Mouse (Mus musculus) ES-E14 (cell line): Measurements from ENCODE around the gene Cyp17a1. TPM values are rescaled to one million over a fixed set of nuclear protein-coding genes. Genes with fewer than 3 reads are reported as not detected.

Source experiments
- DNase-seq: peaks from one replicate; pipeline ENCODE4 v3.0.0-alpha.2; 2013; ENCODE audit warnings: low read depth, low spot score
- H3K27ac ChIP-seq: 2 replicates; pipeline ENCODE4 v1.5.1; 2012; ENCODE audit warnings: low read depth, mild to moderate bottlenecking, low read length, moderate library complexity, mixed read lengths; ENCODE audit not compliant: poor library complexity, insufficient read depth, severe bottlenecking
- H3K36me3 ChIP-seq: 2 replicates; pipeline ENCODE4 v1.6.1; 2012; ENCODE audit warnings: mild to moderate bottlenecking, low read length, moderate library complexity, mixed read lengths; ENCODE audit not compliant: control insufficient read depth, poor library complexity, insufficient read depth, severe bottlenecking
- H3K4me1 ChIP-seq, 2 experiments: fragments of 150-350 bp in 1 of 2; sonication (generic) in 1 of 2; 2 replicates each; pipeline ENCODE4 v1.6.1; 2012; ENCODE audit warnings: low read length in 2 of 2, mild to moderate bottlenecking in 1 of 2, mixed read lengths in 1 of 2; ENCODE audit not compliant: control insufficient read depth in 2 of 2, insufficient read depth in 2 of 2, poor library complexity in 1 of 2
- H3K4me3 ChIP-seq, 2 experiments: fragments of 150-350 bp in 1 of 2; sonication (generic) in 1 of 2; 2 replicates each; pipeline ENCODE4 v1.5.1; 2012; ENCODE audit warnings: low read length in 2 of 2, low read depth in 1 of 2, mild to moderate bottlenecking in 1 of 2, mixed read lengths in 1 of 2; ENCODE audit not compliant: insufficient read depth in 1 of 2, poor library complexity in 1 of 2, severe bottlenecking in 1 of 2
- H3K9ac ChIP-seq: 2 replicates; pipeline ENCODE4 v1.6.1; 2012; ENCODE audit warnings: low read depth, mild to moderate bottlenecking, low read length, mixed read lengths; ENCODE audit not compliant: poor library complexity, insufficient read depth, severe bottlenecking
- H3K9me3 ChIP-seq: fragments of 150-350 bp; sonication (generic); 2 replicates; pipeline ENCODE4 v1.6.1; 2012; ENCODE audit warnings: low read depth, mild to moderate bottlenecking, low read length; ENCODE audit not compliant: control insufficient read depth, insufficient read depth
- CHD2 ChIP-seq: IDR thresholded peaks from 2 replicates; pipeline ENCODE4 v1.6.1; 2014; ENCODE audit warnings: mild to moderate bottlenecking, low read depth, low read length, inconsistent platforms
- HCFC1 ChIP-seq: IDR thresholded peaks from 2 replicates; pipeline ENCODE4 v1.6.1; 2012; ENCODE audit warnings: low read length, inconsistent platforms, borderline replicate concordance; ENCODE audit not compliant: insufficient read depth
- MAFK ChIP-seq: IDR thresholded peaks from 2 replicates; pipeline ENCODE4 v1.6.1; 2014; ENCODE audit warnings: mild to moderate bottlenecking, low read depth, low read length, inconsistent platforms; ENCODE audit not compliant: insufficient read depth
- ZC3H11A ChIP-seq: IDR thresholded peaks from 2 replicates; pipeline ENCODE4 v1.6.1; 2012; ENCODE audit warnings: low read depth, mild to moderate bottlenecking, inconsistent platforms, low read length, borderline replicate concordance
- ZNF384 ChIP-seq: IDR thresholded peaks from 2 replicates; pipeline ENCODE4 v1.6.1; 2012; ENCODE audit warnings: low read depth, low read length, inconsistent platforms
- in situ Hi-C, 2 experiments: fragments of 600-800 bp; cut with MboI; formaldehyde crosslinking; loops; one replicate each; pipeline ENCODE4 v1.15.1; 2025; ENCODE audit warnings: low sequenced_read_pairs in 2 of 2, inconsistent platforms in 1 of 2; ENCODE audit not compliant: unreplicated experiment in 2 of 2
- total RNA-seq: library from RNA; depleted of rRNA; stranded (reverse); fragments of 300-350 nt; gene quantifications from 2 replicates; pipeline ENCODE4 v1.2.3, GENCODE M21; 2012

Gene Cyp17a1
- total RNA-seq, 1 experiment = not detected

DNA sequence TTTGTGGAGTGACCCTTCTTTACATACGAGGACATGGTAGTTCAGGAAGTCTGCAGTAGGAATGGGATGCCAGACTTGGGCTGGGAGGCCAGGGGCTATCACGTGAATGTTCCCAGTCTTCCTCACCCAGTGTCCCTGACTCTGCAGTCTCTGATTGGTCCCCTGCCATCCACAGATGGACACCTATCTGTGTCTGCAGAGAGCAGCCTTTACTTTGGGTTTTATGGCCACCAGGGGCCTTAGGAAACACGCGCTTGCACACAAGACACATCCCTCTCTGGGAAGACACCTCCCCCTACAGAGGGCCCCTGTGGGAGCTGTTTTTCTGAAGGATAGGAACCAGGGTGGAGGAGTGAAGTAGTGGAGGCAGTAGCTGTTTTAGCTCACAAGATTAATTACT is 11.5 kb downstream of the Cyp17a1 start:
- Histone ChIP-seq H3K4me1 (peaks cover 0 to 7% of the 10 kb centered on the region in 2 experiments; a peak in 2 of 4 replicates), H3K36me3 (no peaks in the 10 kb centered on the region), H3K9me3 (no peaks in the 10 kb centered on the region), H3K4me3 (no peak overlapping the region), H3K9ac (no peak overlapping the region), H3K27ac (no peak overlapping the region)
- TF ChIP-seq ZC3H11A = no peak
- no peak for TF ChIP-seq HCFC1
- no peak for TF ChIP-seq MAFK
- no peak for TF ChIP-seq ZNF384
- TF ChIP-seq CHD2 = no peak
- in situ Hi-C loops = loop anchor here (10.0 kb wide), 1 partner anchor 213 kb away; no protein-coding TSS in a partner anchor
- no peak for DNase-seq

DNA sequence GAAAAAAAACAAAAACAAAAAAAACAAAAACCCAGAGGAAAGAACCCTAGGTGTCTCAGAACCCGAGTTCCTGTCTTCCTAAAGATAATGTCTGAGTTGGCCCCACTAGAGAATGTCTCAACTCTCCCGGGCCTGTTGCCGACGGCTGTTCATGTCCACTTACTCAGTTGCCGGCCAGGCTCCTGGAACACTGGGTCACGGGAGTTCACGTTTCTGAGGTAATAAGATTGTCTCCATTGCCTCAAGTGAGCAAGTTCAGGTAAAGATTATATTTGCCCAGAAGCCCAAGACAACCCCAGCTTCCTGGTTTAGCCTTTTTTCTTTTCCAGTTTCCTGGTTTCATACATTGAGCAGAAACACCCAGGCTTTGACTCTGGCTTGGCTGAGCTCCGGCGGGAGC is 14.1 kb downstream of the Cyp17a1 start:
- no peaks in the 10 kb centered on the region for H3K9me3 ChIP-seq
- no peak overlapping the region for H3K9ac ChIP-seq
- in situ Hi-C loops = no loop called here
- H3K27ac ChIP-seq = no peak overlapping the region
- DNase-seq = no peak
- peaks cover 0 to 9% of the 10 kb centered on the region in 2 experiments; a peak in 2 of 4 replicates for H3K4me1 ChIP-seq
- TF ChIP-seq MAFK (no peak), HCFC1 (no peak), ZNF384 (no peak), ZC3H11A (no peak), CHD2 (no peak)
- no peak overlapping the region for H3K4me3 ChIP-seq
- peaks cover 2% of the 10 kb centered on the region for H3K36me3 ChIP-seq

DNA sequence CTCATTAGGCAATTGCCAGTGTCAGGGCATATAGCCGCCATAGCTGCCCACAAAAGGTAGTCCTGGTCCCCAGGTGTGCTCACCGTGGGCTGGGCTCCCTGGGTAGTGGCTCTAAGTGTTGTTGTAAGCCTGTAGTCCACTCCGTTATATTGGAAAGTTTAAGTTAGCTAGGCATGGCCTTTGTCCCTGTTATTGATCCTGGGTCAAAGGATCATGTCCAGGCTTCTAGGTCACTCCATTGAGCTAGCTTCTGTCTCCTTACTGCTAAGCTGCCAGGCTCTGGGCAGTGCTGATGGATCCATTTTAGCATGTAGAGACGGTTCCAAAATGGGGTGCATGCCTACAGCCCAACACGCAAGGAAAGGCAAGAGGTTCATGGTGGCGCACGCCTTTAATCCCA is 14.6 kb downstream of the Cyp17a1 start:
- peaks cover 2% of the 10 kb centered on the region for H3K36me3 ChIP-seq
- in situ Hi-C loops = no loop called here
- peaks cover 0 to 13% of the 10 kb centered on the region in 2 experiments; a peak in 2 of 4 replicates for H3K4me1 ChIP-seq

DNA sequence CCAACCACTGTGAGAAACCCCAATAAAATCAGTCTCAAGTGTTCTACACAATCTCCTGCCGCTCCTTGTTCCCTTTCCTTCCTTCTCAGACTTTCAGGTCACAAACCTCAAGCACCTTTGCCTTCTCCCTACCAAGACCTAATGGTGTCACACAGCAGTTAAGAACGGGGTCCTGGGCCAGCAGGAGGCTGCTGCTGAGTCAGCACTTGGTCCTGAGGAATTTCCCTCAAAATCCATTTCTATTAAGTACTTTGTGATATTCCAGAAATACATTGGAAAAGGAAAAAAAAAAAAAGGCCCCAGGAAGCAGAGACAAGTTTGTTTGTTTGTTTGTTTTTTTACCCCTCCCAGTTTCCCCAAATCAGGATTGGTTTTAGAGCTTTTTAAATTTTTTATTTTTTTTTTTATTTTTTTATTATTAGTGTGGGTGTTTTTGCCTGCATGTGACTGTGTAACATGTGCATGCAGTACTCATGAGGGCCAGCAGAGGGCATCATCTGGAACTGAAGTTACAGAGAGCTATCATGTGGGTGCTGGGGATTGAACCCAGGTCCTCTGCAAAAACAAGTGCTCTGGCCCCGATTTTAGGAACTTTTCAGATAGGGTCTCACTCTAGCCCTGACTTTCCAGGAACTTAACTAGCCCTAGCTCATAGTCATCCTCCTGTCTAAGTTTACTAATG is 15.5 kb downstream of the Cyp17a1 start:
- Histone ChIP-seq H3K36me3 (peaks cover 3% of the 10 kb centered on the region), H3K4me3 (no peak overlapping the region), H3K4me1 (peaks cover 0 to 14% of the 10 kb centered on the region in 2 experiments; a peak in 2 of 4 replicates), H3K27ac (no peak overlapping the region), H3K9ac (peak overlapping the region; percentile 41; the same call in 1 of the 2 replicates), H3K9me3 (no peaks in the 10 kb centered on the region)
- in situ Hi-C loops = no loop called here
- DNase-seq = peak; percentile 55
- TF ChIP-seq ZC3H11A = no peak
- peak; percentile 81 for TF ChIP-seq MAFK
- TF ChIP-seq ZNF384 = peak; percentile 82
- TF ChIP-seq HCFC1 = no peak
- no peak for TF ChIP-seq CHD2

More for the DNA sequence above, 14.6 kb downstream of the Cyp17a1 start:
- no peak for DNase-seq
- H3K4me3 ChIP-seq = no peak overlapping the region
- no peak overlapping the region for H3K27ac ChIP-seq
- H3K9me3 ChIP-seq = no peaks in the 10 kb centered on the region
- TF ChIP-seq ZC3H11A (no peak), HCFC1 (no peak), MAFK (no peak), CHD2 (no peak), ZNF384 (no peak)
- no peak overlapping the region for H3K9ac ChIP-seq
